Mouse (Mus musculus) midbrain, postnatal 0 days (tissue): Measurements from ENCODE around the gene Aph1c. TPM values are rescaled to one million over a fixed set of nuclear protein-coding genes. Genes with fewer than 3 reads are reported as not detected.
A peak's percentile ranks its signal among the peaks of the same experiment; 100 is the strongest.

Experiments used
- ATAC-seq: fragments of 200-750 bp; cut with Nextera tagmentation; 2 replicates; pipeline ENCODE4 v1.8.0; 2017; ENCODE audit warnings: moderate number of reproducible peaks, mild to moderate bottlenecking, moderate TSS enrichment, moderate library complexity; ENCODE audit not compliant: low FRiP score
- DNase-seq: peaks from one replicate; pipeline ENCODE4 v3.0.0-alpha.2; 2015; ENCODE audit warnings: low spot score
- H3K27ac ChIP-seq: fragments of 300-500 bp; sonication (generic); 2 replicates; pipeline ENCODE4 v1.5.1; 2014; ENCODE audit warnings: low read depth, mild to moderate bottlenecking, low read length, mixed read lengths
- H3K27me3 ChIP-seq: fragments of 300-500 bp; sonication (generic); 2 replicates; pipeline ENCODE4 v1.6.1; 2014; ENCODE audit warnings: low read length, control low read depth, mixed read lengths; ENCODE audit not compliant: insufficient read depth
- H3K36me3 ChIP-seq: fragments of 300-500 bp; sonication (generic); 2 replicates; pipeline ENCODE4 v1.6.1; 2014; ENCODE audit warnings: low read length, control low read depth, mixed read lengths; ENCODE audit not compliant: insufficient read depth
- H3K4me1 ChIP-seq: fragments of 300-500 bp; sonication (generic); 2 replicates; pipeline ENCODE4 v1.6.1; 2014; ENCODE audit warnings: mild to moderate bottlenecking, control low read depth, antibody characterized with exemption, low read length, mixed read lengths; ENCODE audit not compliant: insufficient read depth
- H3K4me2 ChIP-seq: fragments of 300-500 bp; sonication (generic); 2 replicates; pipeline ENCODE4 v1.6.1; 2014; ENCODE audit warnings: low read depth, mild to moderate bottlenecking, low read length, mixed read lengths; ENCODE audit not compliant: poor library complexity, severe bottlenecking
- H3K4me3 ChIP-seq: fragments of 300-500 bp; sonication (generic); 2 replicates; pipeline ENCODE4 v1.5.1; 2014; ENCODE audit warnings: low read depth, mild to moderate bottlenecking, low read length, moderate library complexity
- H3K9ac ChIP-seq: fragments of 300-500 bp; sonication (generic); replicated peaks from 2 replicates; pipeline ENCODE4 v1.6.1; 2014; ENCODE audit warnings: mild to moderate bottlenecking, low read length, moderate library complexity, mixed read lengths; ENCODE audit not compliant: poor library complexity, severe bottlenecking
- H3K9me3 ChIP-seq: fragments of 300-500 bp; sonication (generic); 2 replicates; pipeline ENCODE4 v1.6.1; 2016; ENCODE audit warnings: low read length, control low read depth
- CTCF ChIP-seq: IDR thresholded peaks from 2 replicates; pipeline ENCODE4 v1.5.1; 2016; ENCODE audit warnings: antibody characterized with exemption, mild to moderate bottlenecking
- WGBS: fragments of 180-500 bp; shearing (Covaris S2); extraction: QIAGEN DNeasy Blood & Tissue Kit; methylation state at CpG from one replicate; pipeline ENCODE4 v1.1.7; 2014; 5-methylcytosine and 5-hydroxymethylcytosine counted together
- polyA plus RNA-seq: library from polyadenylated mRNA; unstranded; fragments of >200 nt; fragmentation: Nextera tagmentation; extraction: Ambion mirVana; gene quantifications from 2 replicates; pipeline ENCODE4 v1.2.1, GENCODE M21; 2015
- total RNA-seq: library from RNA; depleted of rRNA; stranded (reverse); fragments of >200 nt; gene quantifications from 2 replicates; pipeline ENCODE4 v1.2.3, GENCODE M21; 2014

Aph1c gene
- total and polyA plus RNA-seq, 2 experiments from 2014 or later: 1.3 to 3.4 TPM

- WGBS: 26% methylated on average over 6 of the region's 6 CpGs
Measured at GRCm38 (mm10) chr9:66852592-66852991, 18.1 kb upstream of the Aph1c start.

GRCm38 (mm10) chr9:66850966-66851365 is 16.4 kb upstream of the Aph1c start:
- H3K27me3 ChIP-seq: no peaks in the 10 kb centered on the region
- H3K4me3 ChIP-seq: no peak overlapping the region
- H3K4me1 ChIP-seq: no peaks in the 10 kb centered on the region
- no peak overlapping the region for H3K9ac ChIP-seq
- H3K9me3 ChIP-seq: no peaks in the 10 kb centered on the region
- DNase-seq (no peak), ATAC-seq (no peak)
- no peak overlapping the region for H3K4me2 ChIP-seq
- H3K27ac ChIP-seq: no peak overlapping the region
- peaks cover 3% of the 10 kb centered on the region; the same call in 1 of the 2 replicates for H3K36me3 ChIP-seq
- no peak for TF ChIP-seq CTCF
- WGBS: 89% methylated on average over 5 of the region's 5 CpGs

More at GRCm38 (mm10) chr9:66852592-66852991, 18.1 kb upstream of the Aph1c start:
- Histone ChIP-seq H3K27me3 (no peaks in the 10 kb centered on the region), H3K4me1 (no peaks in the 10 kb centered on the region), H3K9me3 (no peaks in the 10 kb centered on the region), H3K4me3 (no peak overlapping the region), H3K27ac (no peak overlapping the region), H3K4me2 (no peak overlapping the region), H3K9ac (no peak overlapping the region), H3K36me3 (no peaks in the 10 kb centered on the region)
- DNase-seq: no peak
- no peak for TF ChIP-seq CTCF
- ATAC-seq: no peak

GRCm38 (mm10) chr9:66846822-66847221 is 12.3 kb upstream of the Aph1c start:
- H3K4me1 ChIP-seq: no peaks in the 10 kb centered on the region
- no peak overlapping the region for H3K9ac ChIP-seq
- 95% methylated on average over 5 of the region's 5 CpGs for WGBS
- H3K4me3 ChIP-seq: no peak overlapping the region
- peaks cover 3% of the 10 kb centered on the region; the same call in 1 of the 2 replicates for H3K36me3 ChIP-seq
- no peak overlapping the region for H3K4me2 ChIP-seq
- H3K9me3 ChIP-seq: no peaks in the 10 kb centered on the region
- H3K27me3 ChIP-seq: no peaks in the 10 kb centered on the region
- DNase-seq (no peak), ATAC-seq (no peak)
- H3K27ac ChIP-seq: no peak overlapping the region
- TF ChIP-seq CTCF: no peak

- WGBS: under 1% methylated on average over 24 of the region's 24 CpGs
- H3K27ac ChIP-seq: peak overlapping the region; percentile 32; the same call in 1 of the 2 replicates
- H3K4me3 ChIP-seq: peak overlapping the region; percentile 59
- no peaks in the 10 kb centered on the region for H3K9me3 ChIP-seq
- ATAC-seq: peak; percentile 80
- TF ChIP-seq CTCF: peak; percentile 28
- H3K27me3 ChIP-seq: no peaks in the 10 kb centered on the region
- peak overlapping the region; percentile 92 for H3K4me2 ChIP-seq
- no peaks in the 10 kb centered on the region for H3K36me3 ChIP-seq
- DNase-seq: no peak
- H3K9ac ChIP-seq: peak overlapping the region; percentile 54
- H3K4me1 ChIP-seq: 0 out of 2 replicates have a peak, but pooled peaks cover 5% of the 10 kb centered on the region
Measured at GRCm38 (mm10) chr9:66835097-66835480, 563 bp upstream of the Aph1c start.

- H3K4me3 ChIP-seq: peak overlapping the region; percentile 59
- no peaks in the 10 kb centered on the region for H3K36me3 ChIP-seq
- 0 out of 2 replicates have a peak, but pooled peaks cover 5% of the 10 kb centered on the region for H3K4me1 ChIP-seq
- H3K4me2 ChIP-seq: peak overlapping the region; percentile 92
- 20% methylated on average over 7 of the region's 7 CpGs for WGBS
- no peak overlapping the region for H3K27ac ChIP-seq
- DNase-seq (peak; percentile 9), ATAC-seq (no peak)
- no peaks in the 10 kb centered on the region for H3K27me3 ChIP-seq
- no peak overlapping the region for H3K9ac ChIP-seq
- no peaks in the 10 kb centered on the region for H3K9me3 ChIP-seq
- no peak for TF ChIP-seq CTCF
Measured at GRCm38 (mm10) chr9:66833851-66834250, 675 bp downstream of the Aph1c start.

- no peak for ATAC-seq
- Histone ChIP-seq H3K27me3 (no peaks in the 10 kb centered on the region), H3K27ac (no peak overlapping the region), H3K4me1 (0 out of 2 replicates have a peak, but pooled peaks cover 5% of the 10 kb centered on the region), H3K4me3 (no peak overlapping the region), H3K9me3 (no peaks in the 10 kb centered on the region), H3K9ac (no peak overlapping the region), H3K36me3 (no peaks in the 10 kb centered on the region), H3K4me2 (no peak overlapping the region)
- no peak for DNase-seq
- 70% methylated on average over 4 of the region's 4 CpGs for WGBS
- no peak for TF ChIP-seq CTCF
Measured at GRCm38 (mm10) chr9:66832366-66832908, 2.1 kb downstream of the Aph1c start.
